Mouse (Mus musculus) kidney, embryonic 16.5 days (tissue): ENCODE data around the gene Dpp8. TPM values are rescaled to one million over a fixed set of nuclear protein-coding genes. Genes with fewer than 3 reads are reported as not detected.
A peak's percentile ranks its signal among the peaks of the same experiment; 100 is the strongest.

ENCODE experiments used
- ATAC-seq: fragments of 200-750 bp; cut with Nextera tagmentation; 2 replicates; pipeline ENCODE4 v1.8.0; 2017; ENCODE audit warnings: moderate TSS enrichment; ENCODE audit not compliant: low FRiP score, low TSS enrichment
- H3K27ac ChIP-seq: fragments of 300-500 bp; sonication (generic); 2 replicates; pipeline ENCODE4 v1.5.1; 2014; ENCODE audit warnings: low read length
- H3K27me3 ChIP-seq: fragments of 300-500 bp; sonication (generic); 2 replicates; pipeline ENCODE4 v1.6.1; 2014; ENCODE audit warnings: low read length, control low read depth, mixed read lengths; ENCODE audit not compliant: insufficient read depth
- H3K36me3 ChIP-seq: fragments of 300-500 bp; sonication (generic); 2 replicates; pipeline ENCODE4 v1.6.1; 2014; ENCODE audit warnings: low read length, control low read depth, mixed read lengths; ENCODE audit not compliant: insufficient read depth
- H3K4me1 ChIP-seq: fragments of 300-500 bp; sonication (generic); 2 replicates; pipeline ENCODE4 v1.6.1; 2014; ENCODE audit warnings: low read length, control low read depth, mixed read lengths; ENCODE audit not compliant: insufficient read depth
- H3K4me2 ChIP-seq: fragments of 300-500 bp; sonication (generic); replicated peaks from 2 replicates; pipeline ENCODE4 v1.6.1; 2014; ENCODE audit warnings: low read depth, low read length
- H3K4me3 ChIP-seq: fragments of 300-500 bp; sonication (generic); 2 replicates; pipeline ENCODE4 v1.5.1; 2014; ENCODE audit warnings: mild to moderate bottlenecking, low read length
- H3K9ac ChIP-seq: fragments of 300-500 bp; sonication (generic); replicated peaks from 2 replicates; pipeline ENCODE4 v1.6.1; 2014; ENCODE audit warnings: low read length
- H3K9me3 ChIP-seq: fragments of 300-500 bp; sonication (generic); 2 replicates; pipeline ENCODE4 v1.6.1; 2016; ENCODE audit warnings: low read length, control low read depth
- WGBS: fragments of 180-500 bp; shearing (Covaris S2); extraction: QIAGEN DNeasy Blood & Tissue Kit; methylation state at CpG from one replicate; pipeline ENCODE4 v1.1.7; 2014; 5-methylcytosine and 5-hydroxymethylcytosine counted together
- polyA plus RNA-seq: library from polyadenylated mRNA; unstranded; fragments of >200 nt; fragmentation: Nextera tagmentation; extraction: Ambion mirVana; gene quantifications from 2 replicates; pipeline ENCODE4 v1.2.1, GENCODE M21; 2015

Dpp8 gene
- polyA plus RNA-seq, 1 experiment from 2014 or later = 37.7 TPM

- H3K36me3 ChIP-seq = 0 out of 2 replicates have a peak, but pooled peaks cover 4% of the 10 kb centered on the region
- ATAC-seq = no peak
These were observed 85.3 kb downstream of the Dpp8 start for GRCm38 (mm10) chr9:65117516-65117915.

DNA sequence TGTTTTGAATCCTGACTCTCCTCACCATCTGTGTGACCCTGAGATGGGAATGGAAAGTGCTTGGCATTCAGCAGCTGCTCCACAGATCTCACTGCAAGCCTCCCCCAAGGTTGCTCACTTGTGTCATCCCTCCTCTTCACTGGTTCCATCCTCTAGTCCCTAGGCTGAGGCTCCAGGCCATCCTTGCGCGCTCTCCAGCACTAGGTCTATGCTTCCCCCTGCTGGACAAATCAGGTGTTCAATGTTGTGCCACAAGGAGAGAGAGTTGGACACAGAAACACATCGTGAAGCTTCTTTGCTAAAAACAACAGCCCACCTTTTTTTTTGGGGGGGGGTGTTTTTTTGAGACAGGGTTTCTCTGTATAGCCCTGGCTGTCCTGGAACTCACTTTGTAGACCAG, 88.7 kb downstream of the Dpp8 start:
- Histone ChIP-seq H3K9me3 (no peaks in the 10 kb centered on the region), H3K36me3 (no peaks in the 10 kb centered on the region), H3K27ac (no peak overlapping the region), H3K9ac (no peak overlapping the region), H3K27me3 (peaks cover 19% of the 10 kb centered on the region), H3K4me2 (no peak overlapping the region), H3K4me3 (no peak overlapping the region), H3K4me1 (0 out of 2 replicates have a peak, but pooled peaks cover 3% of the 10 kb centered on the region)
- peak; percentile 62; the same call in 1 of the 2 replicates for ATAC-seq
- WGBS = 8% methylated on average over 3 of the region's 3 CpGs

More at GRCm38 (mm10) chr9:65117516-65117915, 85.3 kb downstream of the Dpp8 start:
- Histone ChIP-seq H3K4me3 (no peak overlapping the region), H3K9ac (no peak overlapping the region), H3K4me1 (no peaks in the 10 kb centered on the region), H3K27ac (no peak overlapping the region), H3K9me3 (no peaks in the 10 kb centered on the region), H3K27me3 (0 out of 2 replicates have a peak, but pooled peaks cover 3% of the 10 kb centered on the region), H3K4me2 (no peak overlapping the region)
- WGBS = 64% methylated on average over 2 of the region's 2 CpGs

DNA sequence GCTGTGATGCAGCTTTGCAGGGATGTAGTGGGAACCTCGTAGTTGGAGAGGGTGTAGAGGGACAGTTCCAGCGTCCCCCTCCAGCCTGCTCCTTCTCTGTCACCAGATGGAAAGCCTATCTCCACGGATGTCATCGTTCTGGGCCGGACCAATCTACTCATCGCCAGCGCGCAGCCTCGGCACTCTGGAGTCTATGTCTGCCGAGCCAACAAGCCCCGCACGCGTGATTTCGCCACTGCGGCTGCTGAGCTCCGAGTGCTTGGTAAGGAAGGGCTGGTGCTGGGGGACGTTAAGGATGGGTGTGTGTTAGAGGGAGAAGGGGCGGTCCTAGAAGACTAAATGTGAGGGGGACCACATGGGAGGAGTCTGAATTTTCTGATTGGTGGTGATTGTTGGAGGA, 90.3 kb downstream of the Dpp8 start:
- H3K4me1 ChIP-seq = 0 out of 2 replicates have a peak, but pooled peaks cover 3% of the 10 kb centered on the region
- ATAC-seq = no peak

DNA sequence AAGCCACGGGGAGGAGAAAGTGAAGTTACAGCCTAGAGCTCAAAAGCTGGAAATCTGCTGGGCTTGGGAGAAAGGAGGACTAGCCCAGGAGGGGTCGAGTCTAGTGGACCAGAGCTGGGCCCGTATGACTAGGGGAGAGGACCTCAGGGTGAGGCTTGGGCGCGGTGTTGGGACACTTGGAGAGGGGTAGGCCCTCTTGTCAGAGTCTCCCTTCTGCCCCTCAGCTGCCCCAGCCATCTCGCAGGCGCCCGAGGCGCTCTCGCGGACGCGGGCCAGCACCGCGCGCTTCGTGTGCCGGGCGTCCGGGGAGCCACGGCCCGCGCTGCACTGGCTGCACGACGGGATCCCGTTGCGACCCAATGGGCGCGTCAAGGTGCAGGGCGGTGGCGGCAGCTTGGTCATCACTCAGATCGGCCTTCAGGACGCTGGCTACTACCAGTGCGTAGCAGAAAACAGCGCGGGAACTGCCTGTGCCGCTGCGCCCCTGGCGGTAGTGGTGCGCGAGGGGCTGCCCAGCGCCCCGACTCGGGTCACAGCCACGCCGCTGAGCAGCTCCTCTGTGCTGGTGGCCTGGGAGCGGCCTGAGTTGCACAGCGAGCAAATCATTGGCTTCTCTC, 91.4 kb downstream of the Dpp8 start:
- peak overlapping the region; percentile 81 for H3K4me2 ChIP-seq
- peak; percentile 40; the same call in 1 of the 2 replicates for ATAC-seq
- WGBS = 3% methylated on average over 47 of the region's 48 CpGs
- H3K4me1 ChIP-seq = peaks cover 9% of the 10 kb centered on the region; the same call in 1 of the 2 replicates
- H3K4me3 ChIP-seq = peak overlapping the region; percentile 48
- H3K9me3 ChIP-seq = no peaks in the 10 kb centered on the region
- no peak overlapping the region for H3K27ac ChIP-seq
- peak overlapping the region; percentile 57 for H3K9ac ChIP-seq
- H3K27me3 ChIP-seq = peaks cover 19% of the 10 kb centered on the region
- 0 out of 2 replicates have a peak, but pooled peaks cover 2% of the 10 kb centered on the region for H3K36me3 ChIP-seq

More for the DNA sequence above, 90.3 kb downstream of the Dpp8 start:
- H3K9ac ChIP-seq = 0 out of 2 replicates have a peak overlapping the region, but pooled peaks have one; percentile 26
- no peak overlapping the region for H3K27ac ChIP-seq
- no peaks in the 10 kb centered on the region for H3K36me3 ChIP-seq
- 17% methylated on average over 18 of the region's 18 CpGs for WGBS
- no peak overlapping the region for H3K4me3 ChIP-seq
- H3K9me3 ChIP-seq = no peaks in the 10 kb centered on the region
- H3K4me2 ChIP-seq = peak overlapping the region; percentile 30
- H3K27me3 ChIP-seq = peaks cover 19% of the 10 kb centered on the region

- peak overlapping the region; percentile 47 for H3K4me2 ChIP-seq
- H3K27me3 ChIP-seq = peaks cover 11% of the 10 kb centered on the region; the same call in 1 of the 2 replicates
- H3K36me3 ChIP-seq = 0 out of 2 replicates have a peak, but pooled peaks cover 4% of the 10 kb centered on the region
- no peaks in the 10 kb centered on the region for H3K9me3 ChIP-seq
- H3K4me3 ChIP-seq = peak overlapping the region; percentile 24
- H3K4me1 ChIP-seq = peaks cover 9% of the 10 kb centered on the region; the same call in 1 of the 2 replicates
- peak; percentile 53; the same call in 1 of the 2 replicates for ATAC-seq
- H3K9ac ChIP-seq = peak overlapping the region; percentile 35; the same call in 1 of the 2 replicates
- H3K27ac ChIP-seq = no peak overlapping the region
- WGBS = 14% methylated on average over 25 of the region's 25 CpGs
These were observed 96.1 kb downstream of the Dpp8 start for GRCm38 (mm10) chr9:65128123-65128815.

- Histone ChIP-seq H3K27ac (no peak overlapping the region), H3K4me1 (peaks cover 11% of the 10 kb centered on the region; the same call in 1 of the 2 replicates), H3K9me3 (no peaks in the 10 kb centered on the region), H3K4me3 (no peak overlapping the region), H3K36me3 (0 out of 2 replicates have a peak, but pooled peaks cover 4% of the 10 kb centered on the region), H3K4me2 (no peak overlapping the region), H3K27me3 (peaks cover 18% of the 10 kb centered on the region), H3K9ac (no peak overlapping the region)
- ATAC-seq = no peak
- WGBS = 83% methylated on average over 5 of the region's 5 CpGs
These were observed 99.5 kb downstream of the Dpp8 start for GRCm38 (mm10) chr9:65131717-65132116.

Other genes starting within 250 kb of the Dpp8 start
- 5.0 and 5.2 TPM in 2 replicates for gene Dennd4a, start 221.1 kb upstream of the Dpp8 start, polyA plus RNA-seq
- 0.08 TPM in 1 of 2 replicates, not detected in the other for gene Slc24a1, start 80.8 kb upstream of the Dpp8 start, polyA plus RNA-seq
- gene Ints14, start 71.5 kb upstream of the Dpp8 start, polyA plus RNA-seq = 59.8 and 66.8 TPM in 2 replicates
- gene Hacd3, start 10.7 kb upstream of the Dpp8 start, polyA plus RNA-seq = 91.8 and 97.9 TPM in 2 replicates
- gene Igdcc4, start 69.1 kb downstream of the Dpp8 start, polyA plus RNA-seq = 10.9 and 12.0 TPM in 2 replicates
- 3.2 and 3.3 TPM in 2 replicates for gene Igdcc3, start 108.8 kb downstream of the Dpp8 start, polyA plus RNA-seq
- 7.4 and 8.6 TPM in 2 replicates for gene Parp16, start 162.9 kb downstream of the Dpp8 start, polyA plus RNA-seq
- gene Cilp, start 232.8 kb downstream of the Dpp8 start, polyA plus RNA-seq = 0.76 and 0.82 TPM in 2 replicates